Mouse (Mus musculus): ENCODE measurements at regions not wholly inside any gene's neighbourhood (a gene's known extent, or its start where the extent isn't known, plus 50 kb on each side); places are given as distances from the start of the nearest gene placed in this dataset.

GRCm38 (mm10) chr12:10480781-10481180 is 90.2 kb downstream of the Rdh14 start:
- Histone ChIP-seq H3K27me3 (ENCODE audit: control insufficient read depth, insufficient read depth, low read length) (no peaks in the 10 kb centered on the region), H3K36me3 (replicated peaks; ENCODE audit: control insufficient read depth, insufficient read depth, low read depth) (no peaks in the 10 kb centered on the region), H3K27ac (no peak overlapping the region), H3K9ac (replicated peaks) (no peak overlapping the region), H3K9me3 (ENCODE audit: control insufficient read depth, low read length) (no peaks in the 10 kb centered on the region), H3K4me2 (ENCODE audit: low read depth) (no peak overlapping the region), H3K4me1 (replicated peaks; ENCODE audit: control insufficient read depth in 2 of 2, insufficient read depth in 2 of 2, low read length in 1 of 2) (no peaks in the 10 kb centered on the region), H3K4me3 (ENCODE audit: insufficient read depth in 1 of 2, low read depth in 2 of 2, low read length in 2 of 2) (no peak overlapping the region)
- TF ChIP-seq CTCF (IDR thresholded peaks at IDR 0.05; ENCODE audit: low read depth) (no peak), EP300 (IDR thresholded peaks at IDR 0.05; ENCODE audit: low read depth) (no peak)
- DNase-seq (ENCODE audit: low read depth in 3 of 3, low spot score in 3 of 3) (no peak), ATAC-seq (ENCODE audit: insufficient read depth) (no peak)
- 23% methylated on average over 1 of the region's 1 CpGs for WGBS (ENCODE audit: insufficient replicate concordance)

GRCm38 (mm10) chr12:10482294-10483010 is 91.9 kb downstream of the Rdh14 start:
- H3K9ac ChIP-seq (replicated peaks): no peak overlapping the region
- no peak overlapping the region for H3K4me3 ChIP-seq (ENCODE audit: insufficient read depth in 1 of 2, low read depth in 2 of 2, low read length in 2 of 2)
- no peak for ATAC-seq (ENCODE audit: insufficient read depth)
- TF ChIP-seq CTCF (IDR thresholded peaks at IDR 0.05; ENCODE audit: low read depth): no peak
- no peak for TF ChIP-seq EP300 (IDR thresholded peaks at IDR 0.05; ENCODE audit: low read depth)
- DNase-seq (ENCODE audit: low read depth in 3 of 3, low spot score in 3 of 3): no peak
- no peaks in the 10 kb centered on the region for H3K27me3 ChIP-seq (ENCODE audit: control insufficient read depth, insufficient read depth, low read length)
- no peaks in the 10 kb centered on the region for H3K36me3 ChIP-seq (replicated peaks; ENCODE audit: control insufficient read depth, insufficient read depth, low read depth)
- H3K9me3 ChIP-seq (ENCODE audit: control insufficient read depth, low read length): no peaks in the 10 kb centered on the region
- no peak overlapping the region for H3K27ac ChIP-seq
- 46% methylated on average over 4 of the region's 4 CpGs for WGBS (ENCODE audit: insufficient replicate concordance)
- H3K4me2 ChIP-seq (ENCODE audit: low read depth): no peak overlapping the region
- H3K4me1 ChIP-seq (replicated peaks; ENCODE audit: control insufficient read depth in 2 of 2, insufficient read depth in 2 of 2, low read length in 1 of 2): no peaks in the 10 kb centered on the region

DNA sequence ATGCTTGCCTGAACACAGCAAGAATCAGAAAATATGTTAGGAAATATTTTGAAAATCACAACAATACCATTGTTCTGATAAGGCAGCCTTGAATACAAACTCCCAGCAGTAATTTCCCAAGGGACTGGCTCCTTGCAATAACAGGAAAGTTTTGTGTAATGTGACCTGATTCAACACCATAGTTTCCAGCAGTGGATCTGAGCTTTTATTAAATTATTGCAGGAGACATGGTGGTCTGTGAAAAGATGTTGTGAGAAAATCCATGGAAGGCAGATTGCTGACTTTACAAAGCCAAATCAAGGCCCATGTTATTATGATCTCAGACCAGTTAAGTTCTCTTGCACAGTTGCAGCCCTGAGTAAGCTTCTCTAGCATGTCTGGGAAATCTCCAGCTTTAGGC is 116.1 kb downstream of the Rdh14 start:
- H3K36me3 ChIP-seq (replicated peaks; ENCODE audit: control insufficient read depth, insufficient read depth, low read depth): no peaks in the 10 kb centered on the region
- H3K9me3 ChIP-seq (ENCODE audit: control insufficient read depth, low read length): no peaks in the 10 kb centered on the region
- ATAC-seq (ENCODE audit: insufficient read depth): no peak
- DNase-seq (ENCODE audit: low read depth in 3 of 3, low spot score in 3 of 3): no peak
- no peak overlapping the region for H3K4me2 ChIP-seq (ENCODE audit: low read depth)
- no peak for TF ChIP-seq EP300 (IDR thresholded peaks at IDR 0.05; ENCODE audit: low read depth)
- no peak for TF ChIP-seq CTCF (IDR thresholded peaks at IDR 0.05; ENCODE audit: low read depth)
- no peaks in the 10 kb centered on the region for H3K27me3 ChIP-seq (ENCODE audit: control insufficient read depth, insufficient read depth, low read length)
- H3K27ac ChIP-seq: no peak overlapping the region
- H3K9ac ChIP-seq (replicated peaks): no peak overlapping the region
- H3K4me1 ChIP-seq (replicated peaks; ENCODE audit: control insufficient read depth in 2 of 2, insufficient read depth in 2 of 2, low read length in 1 of 2): no peaks in the 10 kb centered on the region
- H3K4me3 ChIP-seq (ENCODE audit: insufficient read depth in 1 of 2, low read depth in 2 of 2, low read length in 2 of 2): no peak overlapping the region

DNA sequence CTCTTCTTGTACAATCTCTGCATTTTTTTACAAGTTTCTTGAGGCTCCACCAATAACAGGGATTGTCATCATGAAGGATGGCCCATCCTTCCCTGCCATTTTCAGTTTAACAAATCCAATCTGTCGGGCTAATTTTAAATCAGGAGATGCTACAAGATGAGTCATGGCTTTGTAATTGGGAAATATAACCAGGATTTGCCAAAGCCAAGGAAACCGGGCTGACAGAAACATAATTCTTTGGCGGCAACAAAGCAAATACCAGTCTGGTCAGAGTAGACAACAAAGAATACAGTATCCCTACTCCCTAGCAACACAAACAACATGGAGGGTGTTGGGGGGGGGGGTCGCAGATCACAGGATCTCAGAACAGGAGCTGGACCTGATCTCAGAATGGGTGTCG is 123.0 kb downstream of the Rdh14 start:
- Histone ChIP-seq H3K9me3 (ENCODE audit: control insufficient read depth, low read length) (no peaks in the 10 kb centered on the region), H3K4me3 (ENCODE audit: insufficient read depth in 1 of 2, low read depth in 2 of 2, low read length in 2 of 2) (no peak overlapping the region), H3K27me3 (ENCODE audit: control insufficient read depth, insufficient read depth, low read length) (no peaks in the 10 kb centered on the region), H3K27ac (no peak overlapping the region), H3K9ac (replicated peaks) (no peak overlapping the region), H3K4me2 (ENCODE audit: low read depth) (no peak overlapping the region), H3K4me1 (replicated peaks; ENCODE audit: control insufficient read depth in 2 of 2, insufficient read depth in 2 of 2, low read length in 1 of 2) (no peaks in the 10 kb centered on the region), H3K36me3 (replicated peaks; ENCODE audit: control insufficient read depth, insufficient read depth, low read depth) (no peaks in the 10 kb centered on the region)
- 60% methylated on average over 5 of the region's 5 CpGs for WGBS (ENCODE audit: insufficient replicate concordance)
- ATAC-seq (ENCODE audit: insufficient read depth) (no peak), DNase-seq (ENCODE audit: low read depth in 3 of 3, low spot score in 3 of 3) (no peak)
- TF ChIP-seq EP300 (IDR thresholded peaks at IDR 0.05; ENCODE audit: low read depth) (no peak), CTCF (IDR thresholded peaks at IDR 0.05; ENCODE audit: low read depth) (no peak)

GRCm38 (mm10) chr12:10514278-10514677 is 123.7 kb downstream of the Rdh14 start:
- Histone ChIP-seq H3K9ac (replicated peaks) (no peak overlapping the region), H3K27me3 (ENCODE audit: control insufficient read depth, insufficient read depth, low read length) (no peaks in the 10 kb centered on the region), H3K27ac (no peak overlapping the region), H3K4me2 (ENCODE audit: low read depth) (no peak overlapping the region), H3K4me3 (ENCODE audit: insufficient read depth in 1 of 2, low read depth in 2 of 2, low read length in 2 of 2) (no peak overlapping the region), H3K9me3 (ENCODE audit: control insufficient read depth, low read length) (no peaks in the 10 kb centered on the region), H3K36me3 (replicated peaks; ENCODE audit: control insufficient read depth, insufficient read depth, low read depth) (no peaks in the 10 kb centered on the region), H3K4me1 (replicated peaks; ENCODE audit: control insufficient read depth in 2 of 2, insufficient read depth in 2 of 2, low read length in 1 of 2) (no peaks in the 10 kb centered on the region)
- no peak for ATAC-seq (ENCODE audit: insufficient read depth)
- TF ChIP-seq CTCF (IDR thresholded peaks at IDR 0.05; ENCODE audit: low read depth): no peak
- no peak for TF ChIP-seq EP300 (IDR thresholded peaks at IDR 0.05; ENCODE audit: low read depth)
- no peak for DNase-seq (ENCODE audit: low read depth in 3 of 3, low spot score in 3 of 3)
- WGBS (ENCODE audit: insufficient replicate concordance): 63% methylated on average over 8 of the region's 8 CpGs

Measured in liver, embryonic 14.5 days (tissue).